Mouse (Mus musculus): ENCODE data around the gene Pgf. TPM values are rescaled to one million over a fixed set of nuclear protein-coding genes. Genes with fewer than 3 reads are reported as not detected.

The Pgf gene
- polyA plus RNA-seq, 1 experiment from 2014 or later, result 16.3 TPM

- Histone ChIP-seq H3K4me2 (replicated peaks; ENCODE audit: low read depth, low read length) (no peak overlapping the region), H3K9ac (ENCODE audit: low read depth, low read length) (no peak overlapping the region), H3K36me3 (ENCODE audit: control insufficient read depth, insufficient read depth, low read length) (peaks cover 9% of the 10 kb centered on the region), H3K4me1 (ENCODE audit: control insufficient read depth, insufficient read depth, low read length) (peaks cover 6% of the 10 kb centered on the region; the same call in 1 of the 2 replicates), H3K4me3 (ENCODE audit: low read length) (no peak overlapping the region), H3K27ac (ENCODE audit: low read depth, low read length) (no peak overlapping the region), H3K27me3 (ENCODE audit: control insufficient read depth, insufficient read depth, low read length) (no peaks in the 10 kb centered on the region; the same call in 1 of the 2 replicates), H3K9me3 (ENCODE audit: control insufficient read depth, low read length) (no peaks in the 10 kb centered on the region)
- no peak for ATAC-seq (ENCODE audit: low FRiP score, low TSS enrichment)
- 85% methylated on average over 11 of the region's 11 CpGs for WGBS
These were observed 7.2 kb downstream of the Pgf start for GRCm38 (mm10) chr12:85170284-85170947.

GRCm38 (mm10) chr12:85169877-85170276 is 7.7 kb downstream of the Pgf start:
- Histone ChIP-seq H3K4me2 (replicated peaks; ENCODE audit: low read depth, low read length) (no peak overlapping the region), H3K9ac (ENCODE audit: low read depth, low read length) (no peak overlapping the region), H3K4me3 (ENCODE audit: low read length) (no peak overlapping the region), H3K27ac (ENCODE audit: low read depth, low read length) (no peak overlapping the region), H3K4me1 (ENCODE audit: control insufficient read depth, insufficient read depth, low read length) (peaks cover 2% of the 10 kb centered on the region; the same call in 1 of the 2 replicates), H3K9me3 (ENCODE audit: control insufficient read depth, low read length) (no peaks in the 10 kb centered on the region), H3K27me3 (ENCODE audit: control insufficient read depth, insufficient read depth, low read length) (no peaks in the 10 kb centered on the region; the same call in 1 of the 2 replicates), H3K36me3 (ENCODE audit: control insufficient read depth, insufficient read depth, low read length) (peaks cover 9% of the 10 kb centered on the region)
- WGBS, result 65% methylated on average over 3 of the region's 3 CpGs
- ATAC-seq (ENCODE audit: low FRiP score, low TSS enrichment), result peak; percentile 5; the same call in 1 of the 2 replicates

- ATAC-seq (ENCODE audit: low FRiP score, low TSS enrichment), result peak; percentile 78; the same call in 1 of the 2 replicates
- Histone ChIP-seq H3K4me2 (replicated peaks; ENCODE audit: low read depth, low read length) (peak overlapping the region; percentile 21), H3K4me3 (ENCODE audit: low read length) (no peak overlapping the region), H3K9ac (ENCODE audit: low read depth, low read length) (peak overlapping the region; percentile 5; the same call in 1 of the 2 replicates), H3K36me3 (ENCODE audit: control insufficient read depth, insufficient read depth, low read length) (peaks cover 9% of the 10 kb centered on the region), H3K27me3 (ENCODE audit: control insufficient read depth, insufficient read depth, low read length) (no peaks in the 10 kb centered on the region), H3K27ac (ENCODE audit: low read depth, low read length) (no peak overlapping the region), H3K4me1 (ENCODE audit: control insufficient read depth, insufficient read depth, low read length) (no peaks in the 10 kb centered on the region), H3K9me3 (ENCODE audit: control insufficient read depth, low read length) (no peaks in the 10 kb centered on the region)
- 30% methylated on average over 27 of the region's 27 CpGs for WGBS
These were observed 8.3 kb downstream of the Pgf start for GRCm38 (mm10) chr12:85169117-85169858.

GRCm38 (mm10) chr12:85166631-85167030 is 11.0 kb downstream of the Pgf start:
- Histone ChIP-seq H3K27me3 (ENCODE audit: control insufficient read depth, insufficient read depth, low read length) (no peaks in the 10 kb centered on the region), H3K27ac (ENCODE audit: low read depth, low read length) (no peak overlapping the region), H3K4me1 (ENCODE audit: control insufficient read depth, insufficient read depth, low read length) (no peaks in the 10 kb centered on the region), H3K9me3 (ENCODE audit: control insufficient read depth, low read length) (no peaks in the 10 kb centered on the region), H3K36me3 (ENCODE audit: control insufficient read depth, insufficient read depth, low read length) (peaks cover 9% of the 10 kb centered on the region), H3K4me3 (ENCODE audit: low read length) (no peak overlapping the region), H3K9ac (ENCODE audit: low read depth, low read length) (no peak overlapping the region), H3K4me2 (replicated peaks; ENCODE audit: low read depth, low read length) (no peak overlapping the region)
- no peak for ATAC-seq (ENCODE audit: low FRiP score, low TSS enrichment)
- 86% methylated on average over 9 of the region's 9 CpGs for WGBS

- no peak overlapping the region for H3K27ac ChIP-seq (ENCODE audit: low read depth, low read length)
- no peak for ATAC-seq (ENCODE audit: low FRiP score, low TSS enrichment)
- no peaks in the 10 kb centered on the region for H3K27me3 ChIP-seq (ENCODE audit: control insufficient read depth, insufficient read depth, low read length)
- H3K4me2 ChIP-seq (replicated peaks; ENCODE audit: low read depth, low read length), result no peak overlapping the region
- no peaks in the 10 kb centered on the region for H3K9me3 ChIP-seq (ENCODE audit: control insufficient read depth, low read length)
- H3K9ac ChIP-seq (ENCODE audit: low read depth, low read length), result no peak overlapping the region
- H3K36me3 ChIP-seq (ENCODE audit: control insufficient read depth, insufficient read depth, low read length), result peaks cover 9% of the 10 kb centered on the region
- 89% methylated on average over 5 of the region's 5 CpGs for WGBS
- no peaks in the 10 kb centered on the region for H3K4me1 ChIP-seq (ENCODE audit: control insufficient read depth, insufficient read depth, low read length)
- no peak overlapping the region for H3K4me3 ChIP-seq (ENCODE audit: low read length)
These were observed 12.6 kb downstream of the Pgf start for GRCm38 (mm10) chr12:85164996-85165395.

GRCm38 (mm10) chr12:85159592-85159991 is 18.0 kb downstream of the Pgf start:
- H3K27ac ChIP-seq (ENCODE audit: low read depth, low read length), result no peak overlapping the region
- no peak for ATAC-seq (ENCODE audit: low FRiP score, low TSS enrichment)
- H3K36me3 ChIP-seq (ENCODE audit: control insufficient read depth, insufficient read depth, low read length), result no peaks in the 10 kb centered on the region
- H3K4me3 ChIP-seq (ENCODE audit: low read length), result no peak overlapping the region
- no peak overlapping the region for H3K9ac ChIP-seq (ENCODE audit: low read depth, low read length)
- no peaks in the 10 kb centered on the region for H3K4me1 ChIP-seq (ENCODE audit: control insufficient read depth, insufficient read depth, low read length)
- H3K9me3 ChIP-seq (ENCODE audit: control insufficient read depth, low read length), result no peaks in the 10 kb centered on the region
- H3K4me2 ChIP-seq (replicated peaks; ENCODE audit: low read depth, low read length), result no peak overlapping the region
- no peaks in the 10 kb centered on the region for H3K27me3 ChIP-seq (ENCODE audit: control insufficient read depth, insufficient read depth, low read length)
- 83% methylated on average over 5 of the region's 5 CpGs for WGBS

GRCm38 (mm10) chr12:85158801-85159200 is 18.8 kb downstream of the Pgf start:
- no peaks in the 10 kb centered on the region for H3K9me3 ChIP-seq (ENCODE audit: control insufficient read depth, low read length)
- WGBS, result 89% methylated on average over 8 of the region's 8 CpGs
- H3K27ac ChIP-seq (ENCODE audit: low read depth, low read length), result no peak overlapping the region
- no peaks in the 10 kb centered on the region for H3K4me1 ChIP-seq (ENCODE audit: control insufficient read depth, insufficient read depth, low read length)
- H3K9ac ChIP-seq (ENCODE audit: low read depth, low read length), result no peak overlapping the region
- no peak overlapping the region for H3K4me3 ChIP-seq (ENCODE audit: low read length)
- H3K27me3 ChIP-seq (ENCODE audit: control insufficient read depth, insufficient read depth, low read length), result no peaks in the 10 kb centered on the region
- H3K36me3 ChIP-seq (ENCODE audit: control insufficient read depth, insufficient read depth, low read length), result no peaks in the 10 kb centered on the region
- ATAC-seq (ENCODE audit: low FRiP score, low TSS enrichment), result no peak
- no peak overlapping the region for H3K4me2 ChIP-seq (replicated peaks; ENCODE audit: low read depth, low read length)

GRCm38 (mm10) chr12:85157797-85158460 is 19.7 kb downstream of the Pgf start:
- Histone ChIP-seq H3K27me3 (ENCODE audit: control insufficient read depth, insufficient read depth, low read length) (no peaks in the 10 kb centered on the region), H3K9ac (ENCODE audit: low read depth, low read length) (no peak overlapping the region), H3K4me1 (ENCODE audit: control insufficient read depth, insufficient read depth, low read length) (no peaks in the 10 kb centered on the region), H3K27ac (ENCODE audit: low read depth, low read length) (no peak overlapping the region), H3K9me3 (ENCODE audit: control insufficient read depth, low read length) (no peaks in the 10 kb centered on the region), H3K4me2 (replicated peaks; ENCODE audit: low read depth, low read length) (no peak overlapping the region), H3K36me3 (ENCODE audit: control insufficient read depth, insufficient read depth, low read length) (no peaks in the 10 kb centered on the region), H3K4me3 (ENCODE audit: low read length) (no peak overlapping the region)
- WGBS, result 92% methylated on average over 14 of the region's 14 CpGs
- no peak for ATAC-seq (ENCODE audit: low FRiP score, low TSS enrichment)

- 24% methylated on average over 6 of the region's 6 CpGs for WGBS
- ATAC-seq (ENCODE audit: low FRiP score, low TSS enrichment), result no peak
- Histone ChIP-seq H3K36me3 (ENCODE audit: control insufficient read depth, insufficient read depth, low read length) (no peaks in the 10 kb centered on the region), H3K4me1 (ENCODE audit: control insufficient read depth, insufficient read depth, low read length) (no peaks in the 10 kb centered on the region), H3K9me3 (ENCODE audit: control insufficient read depth, low read length) (no peaks in the 10 kb centered on the region), H3K27me3 (ENCODE audit: control insufficient read depth, insufficient read depth, low read length) (no peaks in the 10 kb centered on the region), H3K27ac (ENCODE audit: low read depth, low read length) (no peak overlapping the region), H3K4me3 (ENCODE audit: low read length) (no peak overlapping the region), H3K4me2 (replicated peaks; ENCODE audit: low read depth, low read length) (no peak overlapping the region), H3K9ac (ENCODE audit: low read depth, low read length) (no peak overlapping the region)
These were observed 21.3 kb downstream of the Pgf start for GRCm38 (mm10) chr12:85156324-85156723.

Data from kidney, embryonic 14.5 days (tissue).